Mouse (Mus musculus): Measurements from ENCODE around the gene Tert.

DNA sequence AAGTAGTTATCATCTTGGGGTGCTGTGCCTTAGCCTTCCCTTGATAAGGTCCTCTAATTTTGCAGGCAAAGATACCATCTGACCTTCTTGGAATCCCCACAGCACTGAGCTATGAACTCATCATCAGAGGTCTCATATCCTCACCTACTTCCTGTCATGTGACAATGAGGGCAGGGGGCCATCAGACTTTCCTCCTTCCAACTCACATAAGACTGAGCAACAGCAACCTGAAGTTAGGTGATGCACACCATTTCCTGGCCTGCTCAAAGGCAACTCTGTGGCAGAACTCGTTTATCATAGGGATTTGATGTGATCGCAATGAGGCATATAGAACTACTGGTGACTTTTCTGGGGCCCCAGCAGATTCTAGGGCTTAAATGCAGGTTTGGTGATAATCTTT, 55.5 kb downstream of the Tert start:
- TF ChIP-seq CTCF (IDR thresholded peaks at IDR 0.05; ENCODE audit: control insufficient read depth, insufficient read depth, insufficient read length) (no peak), MAX (IDR thresholded peaks at IDR 0.05) (no peak), USF1 (IDR thresholded peaks at IDR 0.05; ENCODE audit: low read depth) (no peak), MYOD1 (IDR thresholded peaks at IDR 0.05; ENCODE audit: control insufficient read depth, insufficient read length, low read depth) (no peak)
